Mouse (Mus musculus) heart, adult 2 months (tissue): ENCODE data around the gene Pyy. TPM values are rescaled to one million over a fixed set of nuclear protein-coding genes. Genes with fewer than 3 reads are reported as not detected.
A peak's percentile ranks its signal among the peaks of the same experiment; 100 is the strongest.

Experiments
- DNase-seq, 2 experiments: peaks; one replicate each; pipeline ENCODE4 v3.0.0; 2021
- H3K27ac ChIP-seq: fragments of 200-600 bp; 2 replicates; pipeline ENCODE4 v1.8.1; 2022
- H3K27me3 ChIP-seq: fragments of 200-500 bp; 2 replicates; pipeline ENCODE4 v1.6.1; 2012; ENCODE audit warnings: mild to moderate bottlenecking, low read length, inconsistent platforms, mixed read lengths; ENCODE audit not compliant: control insufficient read depth, insufficient read depth
- H3K36me3 ChIP-seq: fragments of 200-500 bp; 2 replicates; pipeline ENCODE4 v1.6.1; 2012; ENCODE audit warnings: low read length, inconsistent platforms; ENCODE audit not compliant: control insufficient read depth, insufficient read depth
- H3K4me1 ChIP-seq: fragments of 200-500 bp; 2 replicates; pipeline ENCODE4 v1.6.1; 2011; ENCODE audit warnings: low read length; ENCODE audit not compliant: control insufficient read depth, insufficient read depth
- H3K4me3 ChIP-seq: fragments of 200-600 bp; 2 replicates; pipeline ENCODE4 v1.8.1; 2022
- H3K79me2 ChIP-seq: fragments of 200-500 bp; replicated peaks from 2 replicates; pipeline ENCODE4 v1.6.1; 2012; ENCODE audit warnings: mild to moderate bottlenecking, inconsistent platforms, low read length, moderate library complexity, mixed read lengths; ENCODE audit not compliant: control insufficient read depth, insufficient read depth
- H3K9ac ChIP-seq: fragments of 200-500 bp; 2 replicates; pipeline ENCODE4 v1.6.1; 2012; ENCODE audit warnings: low read depth, mild to moderate bottlenecking, control low read depth, inconsistent platforms, low read length, mixed read lengths
- CTCF ChIP-seq: fragments of 200-600 bp; IDR thresholded peaks from 2 replicates; pipeline ENCODE4 v1.8.1; 2022; ENCODE audit warnings: antibody characterized with exemption, mild to moderate bottlenecking, moderate library complexity
- EP300 ChIP-seq: fragments of 200-500 bp; IDR thresholded peaks from 2 replicates; pipeline ENCODE4 v1.6.1; 2011; ENCODE audit warnings: low read depth, low read length, control low read depth; ENCODE audit not compliant: insufficient read depth
- POLR2A ChIP-seq: fragments of 200-500 bp; IDR thresholded peaks from 2 replicates; pipeline ENCODE4 v1.6.1; 2011; ENCODE audit warnings: mild to moderate bottlenecking, low read depth, low read length, control low read depth; ENCODE audit not compliant: insufficient read depth
- WGBS: fragments of 180-500 bp; shearing (Covaris S2); methylation state at CpG from one replicate; pipeline ENCODE4 v1.1.7; 2018; 5-methylcytosine and 5-hydroxymethylcytosine counted together
- intact Hi-C: fragments of 180-260 bp; cut with DNase I; formaldehyde crosslinking; loops from one replicate; pipeline ENCODE4 v1.15.1; 2025
- polyA plus RNA-seq: library from polyadenylated mRNA; depleted of rRNA; stranded (reverse); fragments of >200 nt; gene quantifications from 2 replicates; pipeline ENCODE4 v1.2.3, GENCODE M21; 2012
- total RNA-seq, 2 experiments: library from RNA; stranded (reverse); gene quantifications; 2 replicates each; pipeline ENCODE4 v1.2.3; 2021

Pyy gene
- total and polyA plus RNA-seq, 3 experiments, result not detected

GRCm38 (mm10) chr11:102146005-102146404 is 38.4 kb upstream of the Pyy start:
- H3K9ac ChIP-seq, result no peak overlapping the region
- no peak overlapping the region for H3K4me3 ChIP-seq

GRCm38 (mm10) chr11:102145471-102146001 is 37.9 kb upstream of the Pyy start, which contains the start of gene Nags:
Gene Nags, plus strand, starts transcription at chr11:102145513.
- Histone ChIP-seq H3K27me3 (peaks cover 21% of the 10 kb centered on the region), H3K27ac (no peak within 1 kb of the TSS), H3K79me2 (no peaks in the 10 kb centered on the region), H3K9ac (peak within 1 kb of the TSS; percentile 9; the same call in 1 of the 2 replicates), H3K4me1 (no peaks in the 10 kb centered on the region), H3K4me3 (peak within 1 kb of the TSS; percentile 14; the same call in 1 of the 2 replicates), H3K36me3 (no peaks in the 10 kb centered on the region)
- intact Hi-C loops, result no loop called here
- no peak for DNase-seq
- WGBS, result 4% methylated on average over 50 of the region's 50 CpGs
- TF ChIP-seq POLR2A, result no peak
- no peak for TF ChIP-seq CTCF
- TF ChIP-seq EP300, result no peak

More at GRCm38 (mm10) chr11:102146005-102146404, 38.4 kb upstream of the Pyy start:
- WGBS, result 5% methylated on average over 16 of the region's 16 CpGs
- Histone ChIP-seq H3K27ac (no peak overlapping the region), H3K27me3 (peaks cover 21% of the 10 kb centered on the region), H3K4me1 (no peaks in the 10 kb centered on the region), H3K36me3 (no peaks in the 10 kb centered on the region), H3K79me2 (no peaks in the 10 kb centered on the region)
- intact Hi-C loops, result no loop called here
- TF ChIP-seq POLR2A (no peak), CTCF (no peak), EP300 (no peak)
- DNase-seq, result no peak

- DNase-seq, result no peak
- Histone ChIP-seq H3K4me1 (no peaks in the 10 kb centered on the region), H3K36me3 (no peaks in the 10 kb centered on the region), H3K4me3 (no peak overlapping the region), H3K27ac (no peak overlapping the region), H3K9ac (no peak overlapping the region), H3K27me3 (peaks cover 21% of the 10 kb centered on the region), H3K79me2 (no peaks in the 10 kb centered on the region)
- intact Hi-C loops, result no loop called here
- 35% methylated on average over 13 of the region's 13 CpGs for WGBS
- TF ChIP-seq EP300, result no peak
- no peak for TF ChIP-seq CTCF
- no peak for TF ChIP-seq POLR2A
These were observed 37.4 kb upstream of the Pyy start for GRCm38 (mm10) chr11:102144957-102145470.

- H3K9ac ChIP-seq, result no peak overlapping the region
- 69% methylated on average over 7 of the region's 7 CpGs for WGBS
- intact Hi-C loops, result no loop called here
These were observed 34.7 kb upstream of the Pyy start for GRCm38 (mm10) chr11:102142355-102142754.

GRCm38 (mm10) chr11:102140508-102140907 is 32.9 kb upstream of the Pyy start:
- no peak overlapping the region for H3K9ac ChIP-seq
- WGBS, result 2% methylated on average over 5 of the region's 5 CpGs
- H3K36me3 ChIP-seq, result no peaks in the 10 kb centered on the region
- no peak overlapping the region for H3K27ac ChIP-seq
- H3K27me3 ChIP-seq, result peaks cover 4% of the 10 kb centered on the region
- H3K4me3 ChIP-seq, result no peak overlapping the region
- TF ChIP-seq POLR2A (no peak), CTCF (peak; percentile 89)
- DNase-seq, result peak; percentile 43 to 55
- no peaks in the 10 kb centered on the region for H3K4me1 ChIP-seq
- no peaks in the 10 kb centered on the region for H3K79me2 ChIP-seq
- intact Hi-C loops, result loop anchor here (1.0 kb wide), 1 partner anchor 38 kb away; no protein-coding TSS in a partner anchor

More at GRCm38 (mm10) chr11:102142355-102142754, 34.7 kb upstream of the Pyy start:
- Histone ChIP-seq H3K79me2 (no peaks in the 10 kb centered on the region), H3K36me3 (no peaks in the 10 kb centered on the region), H3K4me3 (no peak overlapping the region), H3K27me3 (peaks cover 17% of the 10 kb centered on the region), H3K27ac (no peak overlapping the region), H3K4me1 (no peaks in the 10 kb centered on the region)
- TF ChIP-seq CTCF, result no peak
- TF ChIP-seq EP300, result no peak
- TF ChIP-seq POLR2A, result no peak
- DNase-seq, result no peak

GRCm38 (mm10) chr11:102138447-102138740 is 30.8 kb upstream of the Pyy start:
- H3K4me3 ChIP-seq, result no peak overlapping the region
- TF ChIP-seq EP300 (peak; percentile 59; the same call in 1 of the 2 replicates), POLR2A (no peak), CTCF (peak; percentile 97)
- DNase-seq, result peak; percentile 62 to 67
- WGBS, result under 1% methylated on average over 18 of the region's 18 CpGs
- no peaks in the 10 kb centered on the region for H3K36me3 ChIP-seq
- H3K27ac ChIP-seq, result no peak overlapping the region
- intact Hi-C loops, result loop anchor here (1.0 to 5.0 kb wide), 2 partner anchors 77 to 151 kb away; partner anchors contain the start of gene Dusp3
- no peaks in the 10 kb centered on the region for H3K27me3 ChIP-seq
- H3K4me1 ChIP-seq, result no peaks in the 10 kb centered on the region
- H3K79me2 ChIP-seq, result no peaks in the 10 kb centered on the region
- no peak overlapping the region for H3K9ac ChIP-seq
